Mouse (Mus musculus): Measurements from ENCODE around the gene Timm29. TPM values are rescaled to one million over a fixed set of nuclear protein-coding genes. Genes with fewer than 3 reads are reported as not detected.
A peak's percentile ranks its signal among the peaks of the same experiment; 100 is the strongest.
"Not testable (repeated sequence)": the region's sequence is repeated elsewhere in the genome, so short reads cannot be mapped to it uniquely, and the experiment has no call there.

The Timm29 gene
- total and polyA plus RNA-seq, 2 experiments from 2014 or later = 23.2 to 44.6 TPM

- H3K4me2 ChIP-seq (ENCODE audit: low read depth, low read length) = no peak overlapping the region
- no peak overlapping the region for H3K9ac ChIP-seq (replicated peaks; ENCODE audit: low read depth, low read length)
- no peak overlapping the region for H3K4me3 ChIP-seq (ENCODE audit: low read depth, low read length)
- DNase-seq (ENCODE audit: low spot score) = no peak
- H3K36me3 ChIP-seq (replicated peaks; ENCODE audit: control insufficient read depth, insufficient read depth, low read length) = peaks cover 56% of the 10 kb centered on the region
- TF ChIP-seq EP300 (IDR thresholded peaks at IDR 0.05; ENCODE audit: low read depth) (no peak), CTCF (IDR thresholded peaks at IDR 0.05; ENCODE audit: low read depth) (no peak)
- WGBS = 82% methylated on average over 6 of the region's 6 CpGs
- no peaks in the 10 kb centered on the region for H3K9me3 ChIP-seq (replicated peaks; ENCODE audit: control insufficient read depth, low read length)
- H3K27ac ChIP-seq (ENCODE audit: low read depth) = no peak overlapping the region
- no peaks in the 10 kb centered on the region for H3K27me3 ChIP-seq (ENCODE audit: control insufficient read depth, insufficient read depth, low read length)
- peaks cover 15% of the 10 kb centered on the region for H3K4me1 ChIP-seq (ENCODE audit: control insufficient read depth, insufficient read depth)
- no peak for ATAC-seq (ENCODE audit: insufficient read depth, low read depth)
Observed at GRCm38 (mm10) chr9:21591127-21591830, 1.2 kb upstream of the Timm29 start.

- 16% methylated on average over 17 of the region's 17 CpGs for WGBS
- Histone ChIP-seq H3K4me2 (ENCODE audit: low read depth, low read length) (peak overlapping the region; percentile 84), H3K27me3 (ENCODE audit: control insufficient read depth, insufficient read depth, low read length) (no peaks in the 10 kb centered on the region), H3K9ac (replicated peaks; ENCODE audit: low read depth, low read length) (peak overlapping the region; percentile 75), H3K36me3 (replicated peaks; ENCODE audit: control insufficient read depth, insufficient read depth, low read length) (peaks cover 49% of the 10 kb centered on the region), H3K9me3 (replicated peaks; ENCODE audit: control insufficient read depth, low read length) (no peaks in the 10 kb centered on the region), H3K4me3 (ENCODE audit: low read depth, low read length) (peak overlapping the region; percentile 92), H3K4me1 (ENCODE audit: control insufficient read depth, insufficient read depth) (peaks cover 15% of the 10 kb centered on the region), H3K27ac (ENCODE audit: low read depth) (peak overlapping the region; percentile 89)
- ATAC-seq (ENCODE audit: insufficient read depth, low read depth) (peak; percentile 33), DNase-seq (ENCODE audit: low spot score) (no peak)
- TF ChIP-seq CTCF (IDR thresholded peaks at IDR 0.05; ENCODE audit: low read depth) (no peak), EP300 (IDR thresholded peaks at IDR 0.05; ENCODE audit: low read depth) (0 out of 2 replicates have a peak, but pooled peaks have one; percentile 6)
Observed at GRCm38 (mm10) chr9:21591831-21592702, 455 bp upstream of the Timm29 start.

- TF ChIP-seq CTCF (IDR thresholded peaks at IDR 0.05; ENCODE audit: low read depth) (no peak), EP300 (IDR thresholded peaks at IDR 0.05; ENCODE audit: low read depth) (no peak)
- Histone ChIP-seq H3K36me3 (replicated peaks; ENCODE audit: control insufficient read depth, insufficient read depth, low read length) (peaks cover 38% of the 10 kb centered on the region), H3K9me3 (replicated peaks; ENCODE audit: control insufficient read depth, low read length) (no peaks in the 10 kb centered on the region), H3K27ac (ENCODE audit: low read depth) (peak overlapping the region; percentile 89), H3K4me3 (ENCODE audit: low read depth, low read length) (peak overlapping the region; percentile 92), H3K4me2 (ENCODE audit: low read depth, low read length) (peak overlapping the region; percentile 84), H3K4me1 (ENCODE audit: control insufficient read depth, insufficient read depth) (peaks cover 15% of the 10 kb centered on the region), H3K27me3 (ENCODE audit: control insufficient read depth, insufficient read depth, low read length) (no peaks in the 10 kb centered on the region), H3K9ac (replicated peaks; ENCODE audit: low read depth, low read length) (peak overlapping the region; percentile 75)
- 1% methylated on average over 65 of the region's 69 CpGs for WGBS
- DNase-seq (ENCODE audit: low spot score) (no peak), ATAC-seq (ENCODE audit: insufficient read depth, low read depth) (peak; percentile 48)
Observed at GRCm38 (mm10) chr9:21593122-21593721, 700 bp downstream of the Timm29 start.

- peaks cover 27% of the 10 kb centered on the region for H3K36me3 ChIP-seq (replicated peaks; ENCODE audit: control insufficient read depth, insufficient read depth, low read length)
- not testable (repeated sequence) for DNase-seq (ENCODE audit: low spot score); H3K9me3 ChIP-seq (replicated peaks; ENCODE audit: control insufficient read depth, low read length); H3K27me3 ChIP-seq (ENCODE audit: control insufficient read depth, insufficient read depth, low read length); H3K27ac ChIP-seq (ENCODE audit: low read depth); H3K4me2 ChIP-seq (ENCODE audit: low read depth, low read length); H3K4me3 ChIP-seq (ENCODE audit: low read depth, low read length); ATAC-seq (ENCODE audit: insufficient read depth, low read depth); H3K9ac ChIP-seq (replicated peaks; ENCODE audit: low read depth, low read length)
- 80% methylated on average over 8 of the region's 8 CpGs for WGBS
- H3K4me1 ChIP-seq (ENCODE audit: control insufficient read depth, insufficient read depth) = peaks cover 15% of the 10 kb centered on the region
Observed at GRCm38 (mm10) chr9:21594350-21594749, 1.8 kb downstream of the Timm29 start.

- Histone ChIP-seq H3K36me3 (replicated peaks; ENCODE audit: control insufficient read depth, insufficient read depth, low read length) (peaks cover 22% of the 10 kb centered on the region), H3K4me1 (ENCODE audit: control insufficient read depth, insufficient read depth) (peaks cover 15% of the 10 kb centered on the region), H3K4me2 (ENCODE audit: low read depth, low read length) (no peak overlapping the region), H3K27ac (ENCODE audit: low read depth) (no peak overlapping the region), H3K4me3 (ENCODE audit: low read depth, low read length) (no peak overlapping the region), H3K9me3 (replicated peaks; ENCODE audit: control insufficient read depth, low read length) (no peaks in the 10 kb centered on the region), H3K9ac (replicated peaks; ENCODE audit: low read depth, low read length) (no peak overlapping the region), H3K27me3 (ENCODE audit: control insufficient read depth, insufficient read depth, low read length) (no peaks in the 10 kb centered on the region)
- DNase-seq (ENCODE audit: low spot score) = no peak
- TF ChIP-seq EP300 (IDR thresholded peaks at IDR 0.05; ENCODE audit: low read depth) (no peak), CTCF (IDR thresholded peaks at IDR 0.05; ENCODE audit: low read depth) (no peak)
- 79% methylated on average over 2 of the region's 2 CpGs for WGBS
- ATAC-seq (ENCODE audit: insufficient read depth, low read depth) = no peak
Observed at GRCm38 (mm10) chr9:21594838-21595237, 2.3 kb downstream of the Timm29 start.

Data from heart, postnatal 0 days (tissue).